Mouse (Mus musculus) forebrain, embryonic 11.5 days (tissue): ENCODE data around the gene Cntnap1. TPM values are rescaled to one million over a fixed set of nuclear protein-coding genes. Genes with fewer than 3 reads are reported as not detected.

Source experiments
- ATAC-seq: fragments of 200-750 bp; cut with Nextera tagmentation; replicated peaks from 2 replicates; pipeline ENCODE4 v1.8.0; 2017; ENCODE audit warnings: moderate TSS enrichment; ENCODE audit not compliant: low FRiP score
- DNase-seq: peaks from one replicate; pipeline ENCODE4 v3.0.0-alpha.2; 2017; ENCODE audit warnings: low spot score
- H3K27ac ChIP-seq: fragments of 300-500 bp; sonication (generic); 2 replicates; pipeline ENCODE4 v1.5.1; 2014; ENCODE audit warnings: low read depth, low read length
- H3K27me3 ChIP-seq: fragments of 300-500 bp; sonication (generic); 2 replicates; pipeline ENCODE4 v1.6.1; 2014; ENCODE audit warnings: mild to moderate bottlenecking, low read length, mixed read lengths; ENCODE audit not compliant: control insufficient read depth, insufficient read depth
- H3K36me3 ChIP-seq: fragments of 300-500 bp; sonication (generic); 2 replicates; pipeline ENCODE4 v1.6.1; 2014; ENCODE audit warnings: mild to moderate bottlenecking, low read length, moderate library complexity, mixed read lengths; ENCODE audit not compliant: control insufficient read depth, insufficient read depth
- H3K4me1 ChIP-seq: fragments of 300-500 bp; sonication (generic); replicated peaks from 2 replicates; pipeline ENCODE4 v1.6.1; 2014; ENCODE audit warnings: low read length, mixed read lengths; ENCODE audit not compliant: control insufficient read depth, insufficient read depth
- H3K4me2 ChIP-seq: fragments of 300-500 bp; sonication (generic); 2 replicates; pipeline ENCODE4 v1.6.1; 2014; ENCODE audit warnings: low read depth, mild to moderate bottlenecking, low read length, moderate library complexity, mixed read lengths; ENCODE audit not compliant: severe bottlenecking
- H3K4me3 ChIP-seq: fragments of 300-500 bp; sonication (generic); 2 replicates; pipeline ENCODE4 v1.5.1; 2014; ENCODE audit warnings: low read depth, low read length
- H3K9ac ChIP-seq: fragments of 300-500 bp; sonication (generic); 2 replicates; pipeline ENCODE4 v1.6.1; 2014; ENCODE audit warnings: low read length
- H3K9me3 ChIP-seq: fragments of 300-500 bp; sonication (generic); 2 replicates; pipeline ENCODE4 v1.6.1; 2016; ENCODE audit warnings: low read length, mixed read lengths; ENCODE audit not compliant: control insufficient read depth
- WGBS: fragments of 180-500 bp; shearing (Covaris S2); extraction: QIAGEN DNeasy Blood & Tissue Kit; methylation state at CpG from one replicate; pipeline ENCODE4 v1.1.7; 2014; 5-methylcytosine and 5-hydroxymethylcytosine counted together
- polyA plus RNA-seq: library from polyadenylated mRNA; unstranded; fragments of >200 nt; fragmentation: Nextera tagmentation; extraction: Ambion mirVana; gene quantifications from 2 replicates; pipeline ENCODE4 v1.2.1, GENCODE M21; 2014

The Cntnap1 gene
- polyA plus RNA-seq, 1 experiment from 2014 or later: 0.55 TPM

DNA sequence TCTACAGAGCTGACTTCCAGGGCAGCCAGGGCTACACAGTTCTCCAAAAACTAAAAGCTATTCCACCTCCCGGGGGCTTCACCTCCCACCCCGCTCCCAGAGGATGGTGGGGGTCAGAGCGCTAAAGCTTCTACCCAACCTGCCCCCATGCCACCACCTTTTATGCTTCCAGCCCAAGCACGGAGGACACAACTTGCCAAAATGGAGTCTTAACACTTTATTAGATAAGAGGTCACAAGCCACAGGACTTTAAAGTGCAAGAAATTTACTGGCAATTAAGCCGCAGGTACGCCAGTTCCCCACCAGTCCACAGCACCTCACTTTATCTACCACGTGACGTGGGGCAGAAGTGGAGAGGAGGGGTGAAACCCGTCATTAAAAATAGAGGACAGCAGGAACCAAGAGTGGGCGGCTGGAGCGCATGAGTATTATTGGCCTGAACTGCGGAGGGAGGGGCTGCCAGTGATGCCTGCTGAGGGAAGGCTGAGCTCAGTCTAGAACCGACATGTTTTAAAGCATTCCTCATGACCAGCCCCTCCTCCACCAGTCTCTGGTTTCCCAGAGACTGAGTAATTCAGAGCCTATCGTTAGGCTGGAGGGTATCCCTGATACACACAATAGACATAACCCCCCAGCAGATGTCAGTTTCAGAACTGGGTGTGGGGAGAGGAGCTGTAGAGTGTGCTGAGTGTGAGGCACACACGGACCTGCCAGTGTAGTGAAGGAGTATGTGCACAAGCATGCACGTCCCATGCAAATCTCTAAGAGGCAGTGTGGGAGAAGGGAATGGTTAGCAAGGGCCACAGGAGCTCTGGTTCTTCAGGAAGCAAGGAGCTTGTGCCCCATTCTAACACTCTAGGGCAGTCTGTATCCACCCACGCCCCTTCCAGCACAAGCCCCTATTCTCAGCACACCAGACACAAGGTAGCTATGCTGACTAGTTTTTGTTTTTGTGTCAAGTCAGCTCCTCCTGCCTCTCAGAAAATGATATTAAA lies 20.9 kb downstream of the Cntnap1 start:
- peaks cover 9% of the 10 kb centered on the region; the same call in 1 of the 2 replicates for H3K4me1 ChIP-seq
- DNase-seq (no peak), ATAC-seq (no peak)
- H3K27me3 ChIP-seq: no peaks in the 10 kb centered on the region
- H3K9ac ChIP-seq: no peak overlapping the region
- 57% methylated on average over 17 of the region's 17 CpGs for WGBS
- H3K4me3 ChIP-seq: no peak overlapping the region
- no peak overlapping the region for H3K4me2 ChIP-seq
- no peak overlapping the region for H3K27ac ChIP-seq
- no peaks in the 10 kb centered on the region for H3K9me3 ChIP-seq
- no peaks in the 10 kb centered on the region for H3K36me3 ChIP-seq

DNA sequence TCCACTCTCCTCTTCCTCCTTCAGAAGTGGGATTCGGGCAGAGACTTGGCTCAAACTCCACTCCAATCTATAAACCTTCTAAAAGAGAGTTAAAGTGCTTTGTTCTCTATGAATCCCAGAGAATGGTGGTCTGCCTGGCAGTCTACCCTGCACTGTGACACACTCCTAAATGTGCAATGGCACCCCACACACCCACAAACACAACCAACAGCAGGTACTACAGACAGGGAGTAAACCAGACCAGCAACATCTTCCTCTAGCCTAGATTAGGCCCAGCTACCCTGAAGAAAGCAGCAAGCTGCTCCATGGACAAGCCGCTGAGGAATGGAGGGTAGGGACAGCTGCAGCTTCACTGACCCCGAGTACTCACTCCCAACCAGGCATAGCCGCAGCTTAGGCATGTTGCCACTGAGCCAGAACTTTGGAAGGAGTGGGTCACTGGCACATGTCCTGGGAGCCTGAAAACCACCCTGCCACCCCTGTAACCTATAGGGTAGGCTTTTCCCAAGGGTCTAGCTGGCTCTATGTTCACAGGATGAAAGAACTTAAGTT lies 21.7 kb downstream of the Cntnap1 start:
- H3K27me3 ChIP-seq: no peaks in the 10 kb centered on the region
- no peak overlapping the region for H3K27ac ChIP-seq
- DNase-seq: no peak
- no peaks in the 10 kb centered on the region for H3K36me3 ChIP-seq
- H3K4me2 ChIP-seq: no peak overlapping the region
- peaks cover 9% of the 10 kb centered on the region; the same call in 1 of the 2 replicates for H3K4me1 ChIP-seq
- no peak for ATAC-seq
- no peak overlapping the region for H3K9ac ChIP-seq
- H3K9me3 ChIP-seq: no peaks in the 10 kb centered on the region
- WGBS: 81% methylated on average over 4 of the region's 4 CpGs
- H3K4me3 ChIP-seq: no peak overlapping the region

DNA sequence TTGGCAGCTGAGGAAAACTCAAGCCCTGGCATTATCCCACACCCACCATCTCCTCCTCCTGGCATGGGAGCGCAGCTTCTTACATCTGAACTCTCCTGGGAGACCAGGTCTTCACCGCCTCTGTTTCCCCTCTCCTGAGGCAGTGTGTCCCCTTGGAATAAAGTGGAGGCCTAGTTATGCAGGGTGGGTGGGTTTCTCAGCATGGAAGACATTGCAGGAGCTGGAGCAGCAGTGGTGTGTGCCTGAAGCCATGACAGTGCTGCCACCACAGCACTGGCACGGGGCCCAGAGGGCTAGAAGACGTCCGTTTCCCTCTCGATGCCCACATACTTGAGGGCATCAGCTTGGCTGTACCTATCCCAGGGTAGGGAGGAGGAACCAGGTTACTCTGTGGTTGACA lies 22.3 kb downstream of the Cntnap1 start:
- Histone ChIP-seq H3K27ac (no peak overlapping the region), H3K9ac (no peak overlapping the region), H3K36me3 (no peaks in the 10 kb centered on the region; the same call in 1 of the 2 replicates), H3K4me1 (peaks cover 9% of the 10 kb centered on the region; the same call in 1 of the 2 replicates), H3K4me3 (no peak overlapping the region), H3K27me3 (no peaks in the 10 kb centered on the region), H3K4me2 (no peak overlapping the region), H3K9me3 (no peaks in the 10 kb centered on the region)
- ATAC-seq: no peak
- DNase-seq: no peak
- 89% methylated on average over 6 of the region's 6 CpGs for WGBS

DNA sequence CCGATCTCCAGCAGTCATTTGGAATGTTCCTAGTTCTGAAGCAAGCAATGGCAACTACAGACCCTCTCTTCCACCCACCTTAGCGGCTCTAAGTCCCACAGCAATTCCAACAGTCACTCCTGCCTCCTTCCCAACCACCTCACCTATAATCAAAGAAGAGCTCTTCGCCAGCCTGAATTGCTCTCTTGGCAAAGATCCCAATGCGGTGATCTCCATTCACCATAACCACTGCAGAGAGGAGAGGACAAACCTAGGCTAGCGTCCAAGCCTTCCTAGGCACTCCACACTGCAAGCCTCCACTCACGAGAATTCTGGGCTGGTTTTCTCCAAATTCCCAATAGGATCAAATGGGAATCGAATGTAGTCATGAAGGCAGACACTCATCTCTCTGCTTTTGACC lies 22.8 kb downstream of the Cntnap1 start:
- WGBS: 87% methylated on average over 7 of the region's 7 CpGs
- Histone ChIP-seq H3K27ac (no peak overlapping the region), H3K9me3 (no peaks in the 10 kb centered on the region), H3K36me3 (no peaks in the 10 kb centered on the region; the same call in 1 of the 2 replicates), H3K27me3 (no peaks in the 10 kb centered on the region), H3K4me3 (no peak overlapping the region), H3K4me1 (peaks cover 9% of the 10 kb centered on the region; the same call in 1 of the 2 replicates), H3K9ac (no peak overlapping the region), H3K4me2 (no peak overlapping the region)
- DNase-seq (no peak), ATAC-seq (no peak)

DNA sequence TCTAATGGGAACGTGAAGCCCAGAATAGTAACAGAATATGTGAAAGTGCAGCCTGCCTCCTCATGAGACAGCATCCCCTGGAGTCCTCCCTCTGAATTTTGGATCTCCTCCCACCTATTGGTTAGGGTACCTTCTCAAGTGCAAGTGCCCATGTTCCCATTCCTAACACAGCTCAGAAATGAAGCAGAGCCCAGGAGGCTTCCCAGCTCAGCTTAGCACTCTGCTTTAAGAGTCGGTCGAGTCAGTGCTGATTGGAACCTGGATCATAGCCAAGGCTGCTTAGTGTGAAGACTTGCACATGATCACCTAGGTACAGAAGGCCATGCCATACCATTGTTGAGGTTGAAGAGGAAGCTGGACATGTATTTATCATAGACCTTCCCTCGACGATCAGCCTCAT lies 23.8 kb downstream of the Cntnap1 start:
- Histone ChIP-seq H3K36me3 (no peaks in the 10 kb centered on the region; the same call in 1 of the 2 replicates), H3K9me3 (no peaks in the 10 kb centered on the region), H3K27me3 (no peaks in the 10 kb centered on the region), H3K4me3 (no peak overlapping the region), H3K27ac (no peak overlapping the region), H3K9ac (no peak overlapping the region), H3K4me1 (peaks cover 9% of the 10 kb centered on the region; the same call in 1 of the 2 replicates), H3K4me2 (no peak overlapping the region)
- whole genome bisulfite sequencing: 87% methylated on average over 5 of the region's 5 CpGs
- DNase-seq: no peak
- no peak for ATAC-seq

DNA sequence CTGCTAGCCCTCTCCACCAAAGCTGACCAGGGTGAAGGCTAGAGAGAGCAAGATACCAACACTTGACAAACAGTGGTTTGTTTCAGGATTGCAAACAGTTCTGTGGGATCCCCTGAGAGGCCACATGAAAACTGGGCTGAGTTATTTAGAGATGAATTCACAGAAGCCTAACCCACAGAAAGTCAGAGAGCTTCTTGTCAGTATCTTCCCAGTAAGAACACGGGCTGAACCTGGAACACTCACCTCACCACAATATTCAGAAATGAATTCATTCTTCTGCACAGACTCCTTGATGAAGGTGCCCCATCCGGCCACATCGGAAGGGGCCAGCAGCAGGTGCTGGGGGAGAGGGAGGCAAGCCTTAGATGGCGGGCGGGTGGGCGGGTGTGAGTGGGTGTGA lies 24.3 kb downstream of the Cntnap1 start:
- Histone ChIP-seq H3K4me1 (peaks cover 9% of the 10 kb centered on the region; the same call in 1 of the 2 replicates), H3K36me3 (no peaks in the 10 kb centered on the region; the same call in 1 of the 2 replicates), H3K27me3 (no peaks in the 10 kb centered on the region), H3K9ac (no peak overlapping the region), H3K9me3 (no peaks in the 10 kb centered on the region), H3K27ac (no peak overlapping the region), H3K4me3 (no peak overlapping the region), H3K4me2 (no peak overlapping the region)
- WGBS: 84% methylated on average over 6 of the region's 6 CpGs
- DNase-seq (no peak), ATAC-seq (no peak)

DNA sequence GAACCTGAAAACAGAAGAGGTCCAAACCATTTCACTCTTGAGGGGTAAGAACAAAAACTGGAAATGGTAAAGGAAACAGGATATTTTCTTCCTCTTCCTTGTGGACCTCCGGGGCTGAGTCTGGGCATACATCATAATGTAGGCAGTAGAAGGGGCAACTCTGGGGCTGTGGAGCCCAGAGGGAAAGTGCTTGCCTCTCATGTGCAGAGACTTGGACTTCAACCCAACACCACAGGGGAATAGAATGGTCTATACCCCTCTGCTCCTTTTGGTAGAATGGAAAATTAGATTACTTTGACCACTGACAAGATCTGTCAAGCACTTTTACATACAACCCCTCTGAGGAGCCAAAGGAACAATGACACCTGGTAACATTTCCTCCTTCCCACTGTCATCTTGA lies 24.8 kb downstream of the Cntnap1 start:
- Histone ChIP-seq H3K4me3 (no peak overlapping the region), H3K4me2 (no peak overlapping the region), H3K9me3 (no peaks in the 10 kb centered on the region), H3K4me1 (peaks cover 6% of the 10 kb centered on the region; the same call in 1 of the 2 replicates), H3K9ac (no peak overlapping the region), H3K27ac (no peak overlapping the region), H3K36me3 (no peaks in the 10 kb centered on the region; the same call in 1 of the 2 replicates), H3K27me3 (no peaks in the 10 kb centered on the region)
- 100% methylated on average over 1 of the region's 1 CpGs for WGBS
- ATAC-seq (no peak), DNase-seq (no peak)

DNA sequence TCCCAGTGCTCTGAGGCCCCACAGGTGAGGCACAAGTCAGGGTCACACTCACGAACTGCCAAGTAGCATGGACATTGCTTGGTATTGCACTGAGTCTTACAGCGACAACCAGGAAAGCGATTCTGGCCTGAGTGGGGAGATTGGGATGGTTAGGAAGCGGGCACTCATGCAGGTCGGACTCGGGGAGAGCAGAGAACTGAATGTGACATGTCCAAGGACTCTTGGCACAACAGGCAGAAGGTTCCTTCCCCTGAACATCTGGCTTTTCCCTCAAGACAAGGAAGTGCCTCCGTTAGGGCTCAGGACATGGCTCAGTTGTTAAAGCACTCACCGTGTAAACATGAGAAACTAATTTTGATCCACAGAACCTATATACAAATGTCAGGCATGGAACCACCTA lies 25.2 kb downstream of the Cntnap1 start:
- Histone ChIP-seq H3K27ac (no peak overlapping the region), H3K9me3 (no peaks in the 10 kb centered on the region), H3K4me2 (no peak overlapping the region), H3K27me3 (no peaks in the 10 kb centered on the region), H3K9ac (no peak overlapping the region), H3K36me3 (no peaks in the 10 kb centered on the region; the same call in 1 of the 2 replicates), H3K4me3 (no peak overlapping the region), H3K4me1 (0 out of 2 replicates have a peak, but pooled peaks cover 3% of the 10 kb centered on the region)
- no peak for DNase-seq
- WGBS: 87% methylated on average over 8 of the region's 8 CpGs
- ATAC-seq: no peak
